Mouse (Mus musculus): ENCODE results near the gene Slc12a6.

The Slc12a6 gene

DNA sequence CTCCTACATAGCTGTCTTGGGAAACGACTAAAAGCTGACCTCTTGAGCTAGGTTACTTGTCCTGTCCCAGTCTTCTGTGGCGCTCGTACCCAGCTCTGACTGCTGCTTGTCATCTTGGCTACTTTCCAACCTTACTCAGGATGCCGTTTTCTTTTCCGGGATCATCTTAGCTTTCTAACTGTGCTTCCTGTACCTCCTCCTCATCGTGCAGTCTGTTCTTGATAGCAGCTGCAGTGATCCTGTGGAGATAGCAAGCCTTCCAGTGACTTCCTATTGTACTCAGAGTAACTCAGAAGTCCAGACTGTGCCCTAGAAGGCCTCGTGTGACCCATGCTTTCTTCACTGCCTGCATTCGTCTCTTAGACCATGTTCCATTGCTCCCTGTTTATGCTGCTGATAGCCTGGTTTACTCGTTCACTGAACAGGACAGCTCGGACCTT lies 43.6 kb downstream of the Slc12a6 start:
- in situ Hi-C loops (cut with MboI; ENCODE audit: low sequenced_read_pairs) = no loop called here

DNA sequence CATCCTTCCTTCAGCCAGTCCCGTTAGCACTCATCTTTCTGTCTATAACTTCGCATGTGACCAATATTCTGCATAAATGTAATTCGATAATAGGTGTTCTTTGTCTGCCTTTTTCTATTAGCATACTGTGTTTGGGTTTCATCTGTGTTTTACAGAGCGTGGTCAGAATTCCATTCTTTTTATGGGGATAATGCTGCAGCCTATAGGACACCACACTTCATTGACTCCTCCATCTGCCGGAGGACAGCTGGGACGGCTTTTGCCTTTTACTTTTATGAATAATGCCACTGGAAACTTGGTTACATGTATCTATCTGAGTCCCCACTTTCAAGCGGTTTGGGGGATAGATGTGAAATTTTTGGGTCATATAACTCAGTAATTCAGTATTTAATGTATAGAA lies 50.0 kb downstream of the Slc12a6 start:
- in situ Hi-C loops (cut with MboI; ENCODE audit: low sequenced_read_pairs) = no loop called here

GRCm38 (mm10) chr2:112318227-112318626 lies 52.6 kb downstream of the Slc12a6 start:
- in situ Hi-C loops (cut with MboI; ENCODE audit: low sequenced_read_pairs) = no loop called here

DNA sequence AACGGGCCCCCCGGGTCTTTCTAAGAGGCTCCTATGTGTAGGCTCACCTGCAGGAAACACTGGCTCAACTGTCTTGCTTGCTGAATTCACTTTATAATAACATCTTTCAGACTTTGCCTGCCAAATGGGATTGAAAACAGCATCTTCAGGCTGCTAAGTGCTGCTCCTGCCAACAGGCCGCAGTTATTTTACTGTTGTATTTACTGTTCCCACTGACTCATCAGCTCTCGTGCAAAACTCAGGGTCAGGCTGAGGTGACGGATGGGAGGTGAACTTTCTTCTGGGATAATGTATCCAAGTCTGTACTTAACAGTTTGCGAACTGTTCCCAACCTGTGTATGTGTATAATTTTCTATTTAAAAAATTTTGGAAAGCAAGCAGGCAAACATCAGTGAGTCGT lies 53.3 kb downstream of the Slc12a6 start:
- in situ Hi-C loops (cut with MboI; ENCODE audit: low sequenced_read_pairs) = no loop called here

GRCm38 (mm10) chr2:112328069-112328777 lies 62.6 kb downstream of the Slc12a6 start:
- in situ Hi-C loops (cut with MboI; ENCODE audit: low sequenced_read_pairs) = no loop called here

- in situ Hi-C loops (cut with MboI; ENCODE audit: low sequenced_read_pairs) = no loop called here
Observed at GRCm38 (mm10) chr2:112332051-112332898, 66.7 kb downstream of the Slc12a6 start.

GRCm38 (mm10) chr2:112337211-112337610 lies 71.6 kb downstream of the Slc12a6 start:
- in situ Hi-C loops (cut with MboI; ENCODE audit: low sequenced_read_pairs) = no loop called here

DNA sequence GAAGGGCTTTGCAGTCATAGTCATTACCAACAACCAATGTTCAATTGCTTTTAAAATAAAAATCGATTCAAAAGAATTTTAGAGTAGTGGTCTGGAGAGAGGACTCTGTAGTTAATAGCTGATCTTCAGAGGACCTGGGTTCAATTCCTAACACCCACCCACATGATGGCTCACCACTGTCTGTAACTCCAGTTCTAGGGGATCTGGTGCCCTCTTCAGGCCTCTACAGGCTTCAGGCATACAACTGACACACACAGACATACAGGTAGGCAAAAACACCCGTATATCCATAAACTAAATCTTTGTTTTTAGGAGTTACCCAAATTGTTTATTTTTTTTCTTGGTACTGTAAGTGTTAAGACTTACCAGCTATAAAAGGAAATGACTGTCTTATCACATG lies 74.1 kb downstream of the Slc12a6 start:
- in situ Hi-C loops (cut with MboI; ENCODE audit: low sequenced_read_pairs) = no loop called here

DNA sequence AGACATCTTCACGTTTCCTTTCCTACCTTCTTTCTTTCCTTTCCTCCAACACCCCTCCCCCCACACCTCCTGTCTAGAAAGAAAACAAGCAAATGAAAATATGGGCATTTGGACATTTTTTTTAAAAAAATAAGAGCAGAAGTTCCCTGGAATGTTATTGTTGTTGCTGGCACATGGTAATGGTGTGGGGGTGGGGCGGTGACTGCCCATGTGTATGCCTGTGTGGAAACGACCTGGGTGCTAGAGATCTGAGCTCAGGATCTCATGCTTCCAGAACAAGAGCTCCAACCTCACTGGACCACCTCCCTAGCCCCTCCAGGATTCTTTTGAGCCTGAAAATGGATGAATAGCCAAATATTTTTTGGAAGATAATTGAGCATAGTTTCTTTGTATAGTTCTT lies 75.5 kb downstream of the Slc12a6 start:
- in situ Hi-C loops (cut with MboI; ENCODE audit: low sequenced_read_pairs) = no loop called here

GRCm38 (mm10) chr2:112348246-112348645 lies 82.6 kb downstream of the Slc12a6 start:
- in situ Hi-C loops (cut with MboI; ENCODE audit: low sequenced_read_pairs) = no loop called here

- in situ Hi-C loops (cut with MboI; ENCODE audit: low sequenced_read_pairs) = no loop called here
Observed at GRCm38 (mm10) chr2:112353685-112354455, 88.2 kb downstream of the Slc12a6 start.

- in situ Hi-C loops (cut with MboI; ENCODE audit: low sequenced_read_pairs) = no loop called here
Observed at GRCm38 (mm10) chr2:112359611-112360010, 94.0 kb downstream of the Slc12a6 start.

DNA sequence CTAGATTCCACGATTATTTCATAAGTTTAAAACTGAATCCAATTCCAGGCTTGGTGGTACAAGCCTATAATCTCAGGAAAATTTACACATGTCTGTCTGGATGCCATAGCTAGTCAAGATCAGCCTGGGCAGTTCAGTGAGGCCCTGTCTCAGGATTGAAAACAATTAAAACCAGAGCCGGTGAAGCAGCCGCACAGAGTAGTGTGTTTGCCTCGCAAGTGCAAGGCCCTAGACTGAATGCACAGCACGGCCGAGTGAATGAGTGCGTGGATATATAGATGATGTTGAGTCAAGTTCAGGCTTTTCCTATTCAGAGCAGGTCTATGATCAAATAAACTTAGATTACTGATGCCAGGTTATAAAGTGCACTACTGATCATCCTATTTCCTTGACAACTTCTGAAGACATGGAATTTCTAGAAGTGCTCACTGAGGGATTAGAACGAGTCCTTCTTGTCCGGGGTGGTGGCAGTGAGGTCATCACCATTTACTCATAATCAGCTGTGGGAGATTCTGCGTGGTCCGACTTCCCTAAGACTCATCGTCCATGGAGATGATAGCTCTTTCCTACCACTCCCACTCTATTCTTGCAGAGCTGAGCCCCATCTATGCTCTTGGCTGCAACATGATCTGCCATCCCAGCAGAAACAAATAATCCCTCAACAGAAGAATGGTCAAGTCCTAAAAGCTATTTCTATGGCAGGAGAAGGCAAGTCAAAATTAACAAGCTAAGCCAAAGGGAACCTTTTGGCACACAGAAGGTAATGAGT lies 94.6 kb downstream of the Slc12a6 start:
- in situ Hi-C loops (cut with MboI; ENCODE audit: low sequenced_read_pairs) = no loop called here

GRCm38 (mm10) chr2:112360781-112361169 lies 95.2 kb downstream of the Slc12a6 start:
- in situ Hi-C loops (cut with MboI; ENCODE audit: low sequenced_read_pairs) = no loop called here

DNA sequence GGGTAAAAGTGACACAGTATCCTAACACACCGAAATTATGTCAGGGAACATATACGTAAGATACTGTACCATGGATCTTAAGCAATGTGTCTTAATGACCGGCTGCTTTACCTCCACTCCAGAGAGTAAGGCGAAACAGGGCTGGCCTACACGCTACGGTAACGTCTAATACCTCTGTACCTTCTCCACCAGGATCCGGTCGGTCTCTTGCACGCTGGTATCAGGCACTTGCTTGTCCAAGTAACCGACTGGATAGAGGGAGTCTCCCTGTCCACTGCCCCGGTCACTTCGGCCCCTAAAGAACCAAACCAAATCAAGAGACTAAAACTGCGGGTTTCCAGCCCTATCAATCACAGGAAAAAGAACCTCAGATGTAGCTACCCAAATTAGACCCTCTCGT lies 101.6 kb downstream of the Slc12a6 start:
- in situ Hi-C loops (cut with MboI; ENCODE audit: low sequenced_read_pairs) = no loop called here

DNA sequence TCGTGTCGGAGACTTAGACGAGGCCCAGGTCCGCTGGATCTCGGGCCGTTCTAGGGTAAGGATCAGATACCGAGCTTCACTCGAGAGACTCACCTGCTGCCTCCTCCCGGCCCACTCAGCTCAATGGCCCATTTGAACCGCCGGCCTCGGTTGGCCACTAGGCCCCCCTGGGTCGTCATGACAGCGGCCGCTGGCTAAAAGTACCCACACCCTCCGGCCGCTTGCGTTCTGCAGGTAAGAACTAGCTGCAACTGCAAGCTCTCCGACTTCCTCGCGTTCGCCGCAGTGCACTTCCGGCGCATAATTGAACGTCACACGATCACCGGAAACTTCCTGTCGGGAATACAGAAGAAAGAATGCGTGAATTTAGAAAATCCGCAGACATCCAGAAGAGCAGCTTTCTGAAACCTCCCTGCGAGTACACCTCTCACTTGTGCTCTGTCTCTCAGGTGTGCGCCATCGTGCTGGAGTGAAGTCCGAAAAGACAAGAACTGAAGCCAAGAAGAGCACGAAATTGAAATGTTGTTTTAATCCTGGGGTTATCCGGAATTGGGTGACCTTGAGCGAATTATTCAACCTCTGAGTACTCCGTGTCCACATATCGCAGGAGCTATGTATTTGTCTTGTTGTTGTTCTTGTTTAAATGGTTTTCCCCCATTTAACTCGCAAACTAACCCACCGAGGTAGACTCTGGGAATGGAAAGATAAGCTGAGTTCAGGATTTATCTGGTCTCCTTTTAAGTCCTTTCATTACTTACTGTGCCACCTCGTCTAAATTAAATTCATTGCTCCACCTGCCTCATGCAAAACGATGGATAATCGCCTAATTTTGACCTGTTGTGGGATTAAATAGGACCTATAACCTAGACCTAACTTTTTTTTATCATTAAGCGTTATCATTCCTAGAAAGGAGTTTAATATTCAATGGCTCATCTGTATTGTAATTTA lies 102.4 kb downstream of the Slc12a6 start, which contains the start of gene Emc4:
Emc4 (minus strand) TSS at position 302 of the 948 bp plus-strand sequence.
- in situ Hi-C loops (cut with MboI; ENCODE audit: low sequenced_read_pairs) = no loop called here

DNA sequence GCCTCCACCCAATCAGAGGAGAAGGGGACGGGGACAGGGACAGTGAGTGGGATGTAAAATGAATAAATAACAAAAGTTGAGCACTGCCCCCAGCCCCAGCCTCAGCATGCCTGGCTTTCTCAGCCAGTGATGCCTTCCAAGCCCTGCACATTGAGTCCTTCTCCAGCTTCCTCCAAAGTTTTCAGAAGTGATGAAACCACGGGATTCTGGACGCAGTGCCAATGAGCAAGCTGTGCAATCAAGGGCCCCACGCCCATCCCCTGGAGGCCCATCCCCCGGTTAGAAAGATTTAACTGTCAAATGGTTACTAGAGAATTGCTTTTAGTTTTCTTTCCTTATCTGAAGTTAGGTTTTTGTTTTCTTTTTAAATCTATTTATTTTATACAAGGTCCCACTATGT lies 104.3 kb downstream of the Slc12a6 start:
- in situ Hi-C loops (cut with MboI; ENCODE audit: low sequenced_read_pairs) = loop anchor here (10.0 kb wide), 1 partner anchor 105 kb away; no protein-coding TSS in a partner anchor

DNA sequence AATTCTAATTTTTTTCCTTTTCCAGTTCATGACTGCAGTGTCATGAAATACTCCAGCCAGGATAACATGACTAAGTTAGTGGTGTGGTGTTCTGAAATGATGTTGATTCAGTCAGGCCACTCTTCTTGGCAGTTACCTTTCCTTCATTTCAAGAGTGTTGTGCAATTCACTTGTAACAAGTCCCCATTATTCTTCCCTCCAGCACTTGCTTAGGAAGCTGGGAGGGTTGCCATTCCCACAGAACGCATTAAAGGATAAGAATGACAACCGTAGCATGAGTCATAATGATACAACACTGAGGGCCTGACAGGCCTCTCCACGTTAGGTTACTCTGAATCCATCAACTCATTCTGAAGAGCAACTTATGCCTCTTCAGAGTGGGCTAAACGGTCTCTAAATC lies 107.5 kb downstream of the Slc12a6 start:
- in situ Hi-C loops (cut with MboI; ENCODE audit: low sequenced_read_pairs) = loop anchor here (10.0 kb wide), 1 partner anchor 102 kb away; no protein-coding TSS in a partner anchor

- in situ Hi-C loops (cut with MboI; ENCODE audit: low sequenced_read_pairs) = loop anchor here (10.0 kb wide), 1 partner anchor 100 kb away; no protein-coding TSS in a partner anchor
Observed at GRCm38 (mm10) chr2:112374610-112375009, 109.0 kb downstream of the Slc12a6 start.
